Mouse (Mus musculus) heart, embryonic 11.5 days (tissue): Measurements from ENCODE around the gene Ndufc2. TPM values are rescaled to one million over a fixed set of nuclear protein-coding genes. Genes with fewer than 3 reads are reported as not detected.

ENCODE experiments used
- ATAC-seq: fragments of 200-750 bp; cut with Nextera tagmentation; replicated peaks from 2 replicates; pipeline ENCODE4 v1.8.0; 2017; ENCODE audit warnings: moderate library complexity; ENCODE audit not compliant: insufficient number of reproducible peaks, low FRiP score, low TSS enrichment
- H3K27ac ChIP-seq: fragments of 300-500 bp; sonication (generic); 2 replicates; pipeline ENCODE4 v1.5.1; 2014; ENCODE audit warnings: mild to moderate bottlenecking, low read depth, low read length
- H3K27me3 ChIP-seq: fragments of 300-500 bp; sonication (generic); 2 replicates; pipeline ENCODE4 v1.6.1; 2014; ENCODE audit warnings: mild to moderate bottlenecking, low read length, mixed read lengths; ENCODE audit not compliant: control insufficient read depth, insufficient read depth
- H3K36me3 ChIP-seq: fragments of 300-500 bp; sonication (generic); 2 replicates; pipeline ENCODE4 v1.6.1; 2014; ENCODE audit warnings: mild to moderate bottlenecking, low read length, moderate library complexity, mixed read lengths; ENCODE audit not compliant: control insufficient read depth, insufficient read depth
- H3K4me1 ChIP-seq: fragments of 300-500 bp; sonication (generic); 2 replicates; pipeline ENCODE4 v1.6.1; 2014; ENCODE audit warnings: low read length; ENCODE audit not compliant: control insufficient read depth, insufficient read depth
- H3K4me2 ChIP-seq: fragments of 300-500 bp; sonication (generic); 2 replicates; pipeline ENCODE4 v1.6.1; 2014; ENCODE audit warnings: mild to moderate bottlenecking, moderate library complexity
- H3K4me3 ChIP-seq: fragments of 300-500 bp; sonication (generic); 2 replicates; pipeline ENCODE4 v1.5.1; 2014; ENCODE audit warnings: low read depth, low read length
- H3K9ac ChIP-seq: fragments of 300-500 bp; sonication (generic); 2 replicates; pipeline ENCODE4 v1.6.1; 2014; ENCODE audit warnings: mild to moderate bottlenecking, low read depth, low read length, moderate library complexity
- H3K9me3 ChIP-seq: fragments of 300-500 bp; sonication (generic); replicated peaks from 2 replicates; pipeline ENCODE4 v1.6.1; 2016; ENCODE audit warnings: low read length; ENCODE audit not compliant: control insufficient read depth
- WGBS: fragments of 180-500 bp; shearing (Covaris S2); extraction: QIAGEN DNeasy Blood & Tissue Kit; methylation state at CpG from one replicate; pipeline ENCODE4 v1.1.7; 2014; ENCODE audit not compliant: insufficient replicate concordance; 5-methylcytosine and 5-hydroxymethylcytosine counted together
- polyA plus RNA-seq: library from polyadenylated mRNA; unstranded; fragments of >200 nt; fragmentation: Nextera tagmentation; extraction: Ambion mirVana; gene quantifications from 2 replicates; pipeline ENCODE4 v1.2.1, GENCODE M21; 2014

Gene Ndufc2
- polyA plus RNA-seq: 502 and 505 TPM in 2 replicates

GRCm38 (mm10) chr7:97399960-97400715 is at the start of gene Ndufc2:
Ndufc2 (plus strand) TSS chr7:97400003.
- ATAC-seq: peak; percentile 86
- peak within 1 kb of the TSS; percentile 78 for H3K27ac ChIP-seq
- H3K4me2 ChIP-seq: peak within 1 kb of the TSS; percentile 76
- H3K4me1 ChIP-seq: peaks cover 9% of the 10 kb centered on the region; the same call in 1 of the 2 replicates
- peak within 1 kb of the TSS; percentile 96 for H3K4me3 ChIP-seq
- no peaks in the 10 kb centered on the region for H3K9me3 ChIP-seq
- H3K27me3 ChIP-seq: no peaks in the 10 kb centered on the region
- H3K9ac ChIP-seq: peak within 1 kb of the TSS; percentile 88
- WGBS: under 1% methylated on average over 54 of the region's 54 CpGs
- 0 out of 2 replicates have a peak, but pooled peaks cover 3% of the 10 kb centered on the region for H3K36me3 ChIP-seq

GRCm38 (mm10) chr7:97350891-97351290 is 48.9 kb upstream of the Ndufc2 start:
- peaks cover 3% of the 10 kb centered on the region for H3K36me3 ChIP-seq
- H3K27me3 ChIP-seq: no peaks in the 10 kb centered on the region
- no peak overlapping the region for H3K27ac ChIP-seq
- H3K9me3 ChIP-seq: no peaks in the 10 kb centered on the region
- H3K4me1 ChIP-seq: peaks cover 8% of the 10 kb centered on the region; the same call in 1 of the 2 replicates
- no peak overlapping the region for H3K4me2 ChIP-seq
- no peak overlapping the region for H3K4me3 ChIP-seq
- no peak for ATAC-seq
- WGBS: 81% methylated on average over 5 of the region's 5 CpGs
- H3K9ac ChIP-seq: no peak overlapping the region

- Histone ChIP-seq H3K27me3 (no peaks in the 10 kb centered on the region), H3K36me3 (peaks cover 3% of the 10 kb centered on the region), H3K9me3 (no peaks in the 10 kb centered on the region), H3K4me2 (no peak overlapping the region), H3K4me3 (no peak overlapping the region), H3K27ac (no peak overlapping the region), H3K9ac (no peak overlapping the region), H3K4me1 (peaks cover 8% of the 10 kb centered on the region; the same call in 1 of the 2 replicates)
- no peak for ATAC-seq
- 79% methylated on average over 11 of the region's 11 CpGs for WGBS
These were observed 47.9 kb upstream of the Ndufc2 start for GRCm38 (mm10) chr7:97351792-97352513.

- H3K4me1 ChIP-seq: peaks cover 8% of the 10 kb centered on the region; the same call in 1 of the 2 replicates
- 85% methylated on average over 6 of the region's 6 CpGs for WGBS
- no peaks in the 10 kb centered on the region; the same call in 1 of the 2 replicates for H3K36me3 ChIP-seq
- H3K4me2 ChIP-seq: no peak overlapping the region
- H3K9ac ChIP-seq: no peak overlapping the region
- no peaks in the 10 kb centered on the region for H3K9me3 ChIP-seq
- no peaks in the 10 kb centered on the region for H3K27me3 ChIP-seq
- no peak for ATAC-seq
- no peak overlapping the region for H3K4me3 ChIP-seq
- H3K27ac ChIP-seq: no peak overlapping the region
These were observed 46.4 kb upstream of the Ndufc2 start for GRCm38 (mm10) chr7:97353356-97353755.

- Histone ChIP-seq H3K9ac (no peak overlapping the region), H3K36me3 (no peaks in the 10 kb centered on the region), H3K4me3 (no peak overlapping the region), H3K4me2 (peak overlapping the region; percentile 38), H3K27me3 (no peaks in the 10 kb centered on the region), H3K27ac (peak overlapping the region; percentile 46; the same call in 1 of the 2 replicates), H3K4me1 (peaks cover 8% of the 10 kb centered on the region; the same call in 1 of the 2 replicates), H3K9me3 (no peaks in the 10 kb centered on the region)
- WGBS: 25% methylated on average over 13 of the region's 13 CpGs
- no peak for ATAC-seq
These were observed 44.5 kb upstream of the Ndufc2 start for GRCm38 (mm10) chr7:97355068-97355841.

GRCm38 (mm10) chr7:97356253-97356652 is 43.5 kb upstream of the Ndufc2 start:
- no peak overlapping the region for H3K4me2 ChIP-seq
- H3K36me3 ChIP-seq: no peaks in the 10 kb centered on the region
- no peaks in the 10 kb centered on the region for H3K27me3 ChIP-seq
- H3K4me3 ChIP-seq: no peak overlapping the region
- peaks cover 8% of the 10 kb centered on the region; the same call in 1 of the 2 replicates for H3K4me1 ChIP-seq
- WGBS: 72% methylated on average over 5 of the region's 5 CpGs
- H3K27ac ChIP-seq: no peak overlapping the region
- no peak overlapping the region for H3K9ac ChIP-seq
- H3K9me3 ChIP-seq: no peaks in the 10 kb centered on the region
- no peak for ATAC-seq

GRCm38 (mm10) chr7:97356875-97357276 is 42.9 kb upstream of the Ndufc2 start:
- Histone ChIP-seq H3K9me3 (no peaks in the 10 kb centered on the region), H3K4me2 (no peak overlapping the region), H3K4me1 (peaks cover 8% of the 10 kb centered on the region; the same call in 1 of the 2 replicates), H3K27me3 (no peaks in the 10 kb centered on the region), H3K36me3 (no peaks in the 10 kb centered on the region), H3K9ac (no peak overlapping the region), H3K27ac (no peak overlapping the region), H3K4me3 (no peak overlapping the region)
- 76% methylated on average over 5 of the region's 5 CpGs for WGBS
- ATAC-seq: no peak

GRCm38 (mm10) chr7:97357840-97358239 is 42.0 kb upstream of the Ndufc2 start:
- ATAC-seq: no peak
- Histone ChIP-seq H3K9me3 (no peaks in the 10 kb centered on the region), H3K9ac (no peak overlapping the region), H3K4me3 (no peak overlapping the region), H3K27me3 (no peaks in the 10 kb centered on the region), H3K36me3 (no peaks in the 10 kb centered on the region), H3K4me1 (peaks cover 8% of the 10 kb centered on the region; the same call in 1 of the 2 replicates), H3K27ac (no peak overlapping the region), H3K4me2 (no peak overlapping the region)
- WGBS: 72% methylated on average over 3 of the region's 3 CpGs
